Mouse (Mus musculus) induced T-regulatory cell, adult 2 months (primary cell): ENCODE results near the gene Sytl1.

Experiments
- DNase-seq: peaks from one replicate; pipeline ENCODE4 v3.0.0-alpha.2; 2012; ENCODE audit warnings: low read depth

Gene Sytl1

GRCm38 (mm10) chr4:133278482-133278881 is 15.6 kb upstream of the Sytl1 start:
- no peak for DNase-seq

- no peak for DNase-seq
Observed at GRCm38 (mm10) chr4:133278067-133278466, 15.2 kb upstream of the Sytl1 start.

- DNase-seq, result peak; percentile 97
Observed at GRCm38 (mm10) chr4:133277104-133278026, 14.5 kb upstream of the Sytl1 start, which contains the start of gene Tmem222. Tmem222 (minus strand) TSS chr4:133277792.

GRCm38 (mm10) chr4:133270929-133271328 is 8.0 kb upstream of the Sytl1 start:
- no peak for DNase-seq

GRCm38 (mm10) chr4:133269596-133269995 is 6.7 kb upstream of the Sytl1 start:
- DNase-seq, result no peak

GRCm38 (mm10) chr4:133268931-133269330 is 6.0 kb upstream of the Sytl1 start:
- DNase-seq, result no peak

GRCm38 (mm10) chr4:133266248-133266880 is 3.5 kb upstream of the Sytl1 start:
- no peak for DNase-seq

GRCm38 (mm10) chr4:133265759-133266158 is 2.8 kb upstream of the Sytl1 start:
- no peak for DNase-seq

GRCm38 (mm10) chr4:133265297-133265696 is 2.4 kb upstream of the Sytl1 start:
- no peak for DNase-seq

- peak; percentile 53 for DNase-seq
Observed at GRCm38 (mm10) chr4:133264559-133264958, 1.6 kb upstream of the Sytl1 start.

GRCm38 (mm10) chr4:133263756-133264155 is 843 bp upstream of the Sytl1 start:
- DNase-seq, result peak; percentile 69

- no peak for DNase-seq
Observed at GRCm38 (mm10) chr4:133262375-133262765, 543 bp downstream of the Sytl1 start.

GRCm38 (mm10) chr4:133261641-133262374 is 1.1 kb downstream of the Sytl1 start:
- DNase-seq, result peak; percentile 52

- no peak for DNase-seq
Observed at GRCm38 (mm10) chr4:133257798-133258408, 5.0 kb downstream of the Sytl1 start.

GRCm38 (mm10) chr4:133257230-133257629 is 5.7 kb downstream of the Sytl1 start:
- no peak for DNase-seq

GRCm38 (mm10) chr4:133256820-133257219 is 6.1 kb downstream of the Sytl1 start:
- no peak for DNase-seq

- no peak for DNase-seq
Observed at GRCm38 (mm10) chr4:133255392-133255791, 7.5 kb downstream of the Sytl1 start.

- DNase-seq, result no peak
Observed at GRCm38 (mm10) chr4:133253412-133253811, 9.5 kb downstream of the Sytl1 start.

GRCm38 (mm10) chr4:133252089-133252488 is 10.8 kb downstream of the Sytl1 start:
- DNase-seq, result peak; percentile 43

GRCm38 (mm10) chr4:133251214-133251613 is 11.7 kb downstream of the Sytl1 start:
- DNase-seq, result peak; percentile 39

GRCm38 (mm10) chr4:133250609-133251008 is 12.3 kb downstream of the Sytl1 start:
- peak; percentile 85 for DNase-seq
